Mouse (Mus musculus) brown adipose tissue, adult 24 weeks (tissue): ENCODE measurements around the gene Nmur1. TPM values are rescaled to one million over a fixed set of nuclear protein-coding genes. Genes with fewer than 3 reads are reported as not detected.

Source experiments
- H3K27ac ChIP-seq: fragments of 200-500 bp; replicated peaks from 2 replicates; pipeline ENCODE4 v1.5.1; 2012; ENCODE audit warnings: low read depth, mild to moderate bottlenecking, low read length
- H3K4me1 ChIP-seq: fragments of 200-500 bp; 2 replicates; pipeline ENCODE4 v1.6.1; 2012; ENCODE audit warnings: low read length, mixed read lengths; ENCODE audit not compliant: control insufficient read depth, insufficient read depth, insufficient read length
- H3K4me3 ChIP-seq: fragments of 200-500 bp; 2 replicates; pipeline ENCODE4 v1.5.1; 2012; ENCODE audit warnings: low read depth, mild to moderate bottlenecking, low read length, moderate library complexity; ENCODE audit not compliant: insufficient read depth
- polyA plus RNA-seq: library from polyadenylated mRNA; stranded (reverse); fragments of >200 nt; gene quantifications from 2 replicates; pipeline ENCODE4 v1.2.4, GENCODE M21; 2012; ENCODE audit not compliant: missing spikeins, insufficient read depth, insufficient read length

The Nmur1 gene
- polyA plus RNA-seq, 1 experiment: not detected

DNA sequence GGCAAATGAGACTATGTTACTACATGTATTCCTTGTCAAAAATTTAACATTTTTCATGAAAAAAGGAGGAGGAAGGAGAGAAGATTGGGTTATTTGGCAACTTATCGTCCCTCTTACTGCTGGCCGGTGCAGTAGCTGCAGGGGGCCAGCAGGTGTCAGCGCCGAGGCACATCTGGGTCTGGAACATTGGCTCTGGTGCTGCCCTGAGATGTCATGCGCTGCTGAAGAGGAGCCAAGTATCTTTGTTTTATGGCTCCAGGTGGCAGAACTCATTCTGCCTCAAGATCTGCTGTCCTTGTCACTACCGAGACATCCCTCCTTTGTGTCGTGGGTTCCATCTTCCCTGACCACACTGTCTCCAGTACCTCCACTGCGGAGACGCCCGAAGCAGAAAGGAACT is 54.0 kb downstream of the Nmur1 start:
- Histone ChIP-seq H3K4me3 (no peak overlapping the region), H3K4me1 (0 out of 2 replicates have a peak, but pooled peaks cover 2% of the 10 kb centered on the region), H3K27ac (no peak overlapping the region)

- Histone ChIP-seq H3K4me1 (no peaks in the 10 kb centered on the region), H3K27ac (no peak overlapping the region), H3K4me3 (no peak overlapping the region)
Observed at GRCm38 (mm10) chr1:86368086-86368485, 57.9 kb downstream of the Nmur1 start.

DNA sequence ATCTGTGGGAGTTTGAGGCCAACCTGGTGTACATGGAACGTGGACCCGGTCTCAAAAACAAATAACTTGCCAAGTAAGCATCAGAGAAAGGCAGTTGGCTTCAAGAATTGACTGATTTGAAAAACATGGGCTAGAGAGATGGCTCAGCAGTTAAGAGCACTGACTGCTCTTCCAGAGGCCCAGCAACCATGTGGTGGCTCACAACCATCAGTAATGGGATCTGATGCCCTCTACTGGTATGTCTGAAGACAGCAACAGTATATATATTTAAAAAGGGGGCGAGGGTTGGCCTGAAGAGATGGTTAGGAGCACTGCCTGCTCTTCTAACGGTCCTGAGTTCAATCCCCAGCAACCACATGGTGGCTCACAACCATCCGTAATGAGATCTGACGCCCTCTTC is 62.4 kb downstream of the Nmur1 start:
- Histone ChIP-seq H3K4me1 (peaks cover 5% of the 10 kb centered on the region; the same call in 1 of the 2 replicates), H3K4me3 (no peak overlapping the region)

GRCm38 (mm10) chr1:86361852-86362615 is 64.0 kb downstream of the Nmur1 start:
- Histone ChIP-seq H3K4me3 (no peak overlapping the region), H3K4me1 (peaks cover 7% of the 10 kb centered on the region), H3K27ac (no peak overlapping the region)

More for the DNA sequence above, 62.4 kb downstream of the Nmur1 start:
- no peak overlapping the region for H3K27ac ChIP-seq

GRCm38 (mm10) chr1:86360441-86360840 is 65.6 kb downstream of the Nmur1 start:
- H3K4me3 ChIP-seq: peak overlapping the region; percentile 80
- no peak overlapping the region for H3K27ac ChIP-seq
- H3K4me1 ChIP-seq: peaks cover 7% of the 10 kb centered on the region

- peak overlapping the region; percentile 80 for H3K4me3 ChIP-seq
- H3K4me1 ChIP-seq: peaks cover 7% of the 10 kb centered on the region
- no peak overlapping the region for H3K27ac ChIP-seq
Observed at GRCm38 (mm10) chr1:86359798-86360179, 66.2 kb downstream of the Nmur1 start.

GRCm38 (mm10) chr1:86358906-86359797 is 66.9 kb downstream of the Nmur1 start, which contains the start of gene Ncl:
TSS of gene Ncl (minus strand) at chr1:86359400.
- H3K4me1 ChIP-seq: peaks cover 7% of the 10 kb centered on the region
- H3K4me3 ChIP-seq: peak within 1 kb of the TSS; percentile 81
- H3K27ac ChIP-seq: peak within 1 kb of the TSS; percentile 76

DNA sequence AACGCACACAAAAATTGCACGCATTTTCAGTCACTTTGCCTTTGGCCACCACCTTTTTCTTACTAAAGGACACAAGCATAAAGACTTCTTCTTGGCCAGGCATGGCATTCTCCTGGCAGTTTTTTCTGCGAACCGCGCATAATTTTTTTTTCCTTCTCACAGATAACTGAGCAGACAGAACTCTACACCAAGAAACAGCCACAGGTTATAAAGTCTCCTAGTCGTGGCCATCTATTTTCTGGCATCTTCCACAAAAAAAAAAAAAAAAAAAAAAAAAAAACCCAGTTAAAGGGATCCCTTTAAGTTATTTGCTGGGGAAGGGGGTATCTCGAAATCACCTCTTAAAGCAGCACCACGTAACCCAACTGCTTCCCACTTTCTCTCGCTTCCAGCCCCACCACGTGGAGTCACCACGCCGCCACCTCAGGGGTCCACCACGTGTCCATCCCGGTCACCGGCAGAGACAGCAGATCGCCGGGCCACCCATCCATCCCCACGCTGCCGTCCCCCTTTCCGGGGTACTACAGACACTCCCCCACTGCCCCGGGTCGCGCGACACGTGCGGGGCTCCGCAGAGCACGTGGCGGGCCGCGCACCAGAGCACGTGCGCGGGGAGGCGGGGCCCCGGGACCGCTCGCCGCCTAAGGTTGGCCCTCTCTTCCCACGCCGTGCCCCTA is 67.7 kb downstream of the Nmur1 start:
- Histone ChIP-seq H3K4me1 (peaks cover 7% of the 10 kb centered on the region), H3K27ac (peak overlapping the region; percentile 76), H3K4me3 (peak overlapping the region; percentile 81)

- no peak overlapping the region for H3K4me3 ChIP-seq
Observed at GRCm38 (mm10) chr1:86354186-86354585, 71.8 kb downstream of the Nmur1 start.

DNA sequence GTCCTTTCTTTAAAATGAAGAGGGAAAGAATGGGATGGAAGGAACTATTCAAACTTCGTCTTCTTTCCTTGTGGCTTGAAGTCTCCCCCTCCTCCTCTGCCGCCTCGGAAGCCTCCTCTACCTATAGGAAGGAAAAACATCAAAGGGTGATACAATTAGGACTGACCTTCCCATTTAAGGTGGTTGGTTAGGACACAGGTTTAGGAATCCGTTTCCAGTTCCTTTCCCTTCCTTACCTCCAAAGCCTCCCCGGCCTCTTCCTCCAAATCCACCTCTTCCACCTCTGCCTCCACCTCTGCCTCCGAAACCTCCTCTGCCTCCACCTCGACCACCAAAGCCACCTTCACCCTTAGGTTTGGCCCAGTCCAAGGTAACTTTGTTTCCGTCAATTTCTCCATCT is 75.5 kb downstream of the Nmur1 start:
- H3K27ac ChIP-seq: no peak overlapping the region
- H3K4me3 ChIP-seq: no peak overlapping the region
- no peaks in the 10 kb centered on the region for H3K4me1 ChIP-seq

More at GRCm38 (mm10) chr1:86354186-86354585, 71.8 kb downstream of the Nmur1 start:
- no peak overlapping the region for H3K27ac ChIP-seq
- H3K4me1 ChIP-seq: peaks cover 2% of the 10 kb centered on the region; the same call in 1 of the 2 replicates

- Histone ChIP-seq H3K4me3 (no peak overlapping the region), H3K4me1 (no peaks in the 10 kb centered on the region), H3K27ac (no peak overlapping the region)
Observed at GRCm38 (mm10) chr1:86349696-86350095, 76.3 kb downstream of the Nmur1 start.

GRCm38 (mm10) chr1:86349201-86349600 is 76.8 kb downstream of the Nmur1 start:
- Histone ChIP-seq H3K4me1 (no peaks in the 10 kb centered on the region), H3K4me3 (no peak overlapping the region), H3K27ac (no peak overlapping the region)

DNA sequence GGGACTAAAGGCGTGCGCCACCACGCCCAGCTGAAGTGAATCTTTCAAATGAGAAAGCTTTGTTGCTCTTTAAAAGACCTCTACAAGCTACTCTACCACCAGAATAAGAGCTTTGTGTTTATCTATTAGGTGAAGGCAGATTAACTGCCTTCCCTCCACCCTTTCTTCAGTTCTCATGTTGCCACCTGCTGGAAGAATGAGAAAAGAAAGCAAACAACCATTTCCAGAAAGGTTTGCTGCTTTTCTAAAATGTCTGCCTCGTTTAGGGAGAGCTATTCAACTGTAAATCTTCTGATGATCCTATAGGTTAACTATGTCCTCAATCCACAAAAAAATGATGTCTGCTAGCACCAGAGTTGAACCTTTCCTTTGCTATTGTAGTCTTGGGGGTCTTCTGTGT is 77.2 kb downstream of the Nmur1 start:
- Histone ChIP-seq H3K4me3 (no peak overlapping the region), H3K4me1 (no peaks in the 10 kb centered on the region)

GRCm38 (mm10) chr1:86348083-86348482 is 77.9 kb downstream of the Nmur1 start:
- Histone ChIP-seq H3K27ac (no peak overlapping the region), H3K4me1 (no peaks in the 10 kb centered on the region), H3K4me3 (no peak overlapping the region)

More for the DNA sequence above, 77.2 kb downstream of the Nmur1 start:
- no peak overlapping the region for H3K27ac ChIP-seq

- Histone ChIP-seq H3K27ac (no peak overlapping the region), H3K4me3 (no peak overlapping the region), H3K4me1 (no peaks in the 10 kb centered on the region)
Observed at GRCm38 (mm10) chr1:86347716-86348045, 78.3 kb downstream of the Nmur1 start.
